Comparison of ENCODE assay signal across 16 mouse cellular contexts in genomic region chr6:12831916-12832315, GRCm38 (mm10).
"Had no signal": no experiment of that assay in that cellular context is flagged by ENCODE, and none has a peak within 500 bp of the region (broad histone marks: within the 10 kb centered on the region; RNA-seq: fewer than 3 reads in every experiment).

No protein-coding gene starts in this region.

- DNase-seq: retina, postnatal 1 day; right cerebral cortex, adult 18-20 months; right cerebral cortex, postnatal 14 days; right cerebral cortex, postnatal 25 days; right cerebral cortex, postnatal 4 days; spleen, adult 18-20 months; thymus, adult 18-20 months; thymus, adult 2 months; thymus, postnatal 14 days; thymus, postnatal 25 days; thymus, postnatal 36 days; thymus, postnatal 4 days had no signal

- H3K4me1 ChIP-seq: stomach, embryonic 15.5 days had no signal

- H3K36me3 ChIP-seq: neural tube, embryonic 13.5 days; neural tube, embryonic 15.5 days; stomach, embryonic 15.5 days had no signal

- H3K9me3 ChIP-seq: neural tube, embryonic 13.5 days; neural tube, embryonic 15.5 days; stomach, embryonic 15.5 days had no signal

- H3K4me2 ChIP-seq: neural tube, embryonic 13.5 days; neural tube, embryonic 15.5 days; stomach, embryonic 15.5 days had no signal

- H3K27ac ChIP-seq: neural tube, embryonic 13.5 days; neural tube, embryonic 15.5 days; stomach, embryonic 15.5 days; stomach, postnatal 0 days had no signal

- H3K27me3 ChIP-seq: neural tube, embryonic 13.5 days; neural tube, embryonic 15.5 days; stomach, embryonic 15.5 days had no signal

- H3K4me3 ChIP-seq: neural tube, embryonic 13.5 days; neural tube, embryonic 15.5 days; stomach, embryonic 15.5 days had no signal

- H3K9ac ChIP-seq: neural tube, embryonic 13.5 days; neural tube, embryonic 15.5 days; stomach, embryonic 15.5 days had no signal
